Mouse (Mus musculus): ENCODE measurements around the gene Sorcs1. TPM values are rescaled to one million over a fixed set of nuclear protein-coding genes. Genes with fewer than 3 reads are reported as not detected.

Sorcs1 gene
- polyA plus RNA-seq, 1 experiment from 2014 or later, result 3.1 TPM

DNA sequence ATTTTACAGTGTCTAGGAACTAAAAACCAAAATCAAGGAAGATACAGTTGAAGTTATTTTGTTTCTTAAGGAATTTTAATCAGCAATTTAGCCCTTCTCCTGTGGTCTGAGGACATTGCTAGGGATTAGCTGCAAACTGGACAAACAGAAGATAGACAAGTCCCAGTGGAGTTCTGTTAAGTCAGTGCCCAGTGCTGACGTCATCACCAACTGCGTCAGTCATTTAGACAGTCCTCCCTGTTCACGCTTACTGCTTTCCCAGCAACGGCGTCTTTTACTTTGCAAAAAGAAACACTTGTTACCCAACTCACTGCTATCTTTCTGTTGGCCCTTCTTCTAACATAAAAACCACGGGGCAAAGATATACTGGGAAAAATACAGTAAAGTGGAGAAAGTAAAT, 40.3 kb downstream of the Sorcs1 start:
- Histone ChIP-seq H3K27ac (replicated peaks) (no peak overlapping the region), H3K9me3 (replicated peaks) (no peaks in the 10 kb centered on the region), H3K4me1 (peaks cover 28% of the 10 kb centered on the region), H3K4me3 (no peak overlapping the region), H3K27me3 (ENCODE audit: low read depth, poor library complexity, severe bottlenecking) (no peaks in the 10 kb centered on the region), H3K36me3 (no peaks in the 10 kb centered on the region)
- 80% methylated on average over 6 of the region's 6 CpGs for WGBS
- DNase-seq (ENCODE audit: low spot score), result no peak

DNA sequence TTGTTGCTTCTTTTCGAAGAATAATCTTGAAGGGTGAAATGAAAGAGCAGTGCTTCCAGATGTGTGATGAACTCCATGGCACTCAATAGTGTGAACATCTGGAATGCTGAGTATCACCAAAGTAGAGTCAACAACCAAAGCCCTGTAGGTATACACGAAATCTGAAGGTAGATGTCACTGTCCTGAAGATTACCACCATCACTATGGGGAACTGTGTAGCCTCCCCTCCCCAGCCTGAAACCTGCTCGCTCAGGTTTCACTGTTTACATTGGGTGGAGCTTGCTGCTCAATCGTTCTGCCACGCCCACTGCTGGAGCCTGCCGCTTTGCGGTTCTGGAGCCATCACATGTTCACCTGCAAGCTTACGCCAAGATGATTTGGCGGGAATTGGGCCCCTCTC, 64.4 kb downstream of the Sorcs1 start:
- H3K36me3 ChIP-seq, result no peaks in the 10 kb centered on the region
- no peak overlapping the region for H3K27ac ChIP-seq (replicated peaks)
- H3K27me3 ChIP-seq (ENCODE audit: low read depth, poor library complexity, severe bottlenecking), result no peaks in the 10 kb centered on the region
- H3K4me1 ChIP-seq, result peaks cover 10% of the 10 kb centered on the region
- H3K9me3 ChIP-seq (replicated peaks), result no peaks in the 10 kb centered on the region
- no peak for DNase-seq (ENCODE audit: low spot score)
- H3K4me3 ChIP-seq, result no peak overlapping the region
- 36% methylated on average over 9 of the region's 9 CpGs for WGBS

DNA sequence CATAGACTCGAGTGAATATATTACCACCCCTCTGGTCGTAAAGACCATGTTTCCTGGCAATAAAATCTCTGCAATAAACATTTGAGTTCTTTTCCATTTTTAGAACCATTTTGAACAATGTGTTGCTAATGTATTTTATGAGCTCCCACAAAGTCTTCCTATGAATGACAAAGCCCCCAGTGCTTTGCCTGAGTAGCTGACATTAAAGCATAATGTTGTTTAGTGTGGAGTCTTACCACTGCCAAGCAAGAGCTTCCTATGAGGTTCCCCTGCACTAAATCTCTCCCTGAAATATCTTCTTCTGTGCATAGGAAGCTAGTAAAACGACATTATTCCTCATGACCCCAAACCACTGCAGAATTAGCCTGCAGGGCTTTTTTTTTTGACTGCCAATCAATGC, 66.8 kb downstream of the Sorcs1 start:
- Histone ChIP-seq H3K4me1 (peaks cover 4% of the 10 kb centered on the region; the same call in 1 of the 2 replicates), H3K4me3 (no peak overlapping the region), H3K9me3 (replicated peaks) (no peaks in the 10 kb centered on the region), H3K36me3 (no peaks in the 10 kb centered on the region), H3K27me3 (ENCODE audit: low read depth, poor library complexity, severe bottlenecking) (no peaks in the 10 kb centered on the region), H3K27ac (replicated peaks) (no peak overlapping the region)
- 67% methylated on average over 3 of the region's 3 CpGs for WGBS
- DNase-seq (ENCODE audit: low spot score), result no peak

DNA sequence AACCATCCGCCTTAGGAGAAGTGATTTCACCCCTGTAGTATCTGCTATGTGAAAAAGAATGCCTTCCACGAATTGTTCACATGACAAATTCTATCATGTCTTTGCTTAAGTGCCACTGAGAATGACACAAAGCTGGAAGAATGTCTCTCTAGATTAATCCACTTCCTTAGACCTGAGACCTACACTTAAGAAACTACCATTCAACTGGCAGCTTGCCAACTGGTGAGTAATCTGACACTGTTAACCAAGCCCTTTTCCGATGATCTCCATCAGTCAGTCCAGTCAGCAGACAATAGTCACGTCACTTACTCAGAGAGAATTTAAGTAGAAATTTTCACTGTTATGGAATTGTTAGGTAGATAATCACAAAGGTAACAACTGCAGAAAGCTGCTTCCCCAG, 74.6 kb downstream of the Sorcs1 start:
- DNase-seq (ENCODE audit: low spot score), result no peak
- no peaks in the 10 kb centered on the region for H3K4me1 ChIP-seq
- H3K36me3 ChIP-seq, result no peaks in the 10 kb centered on the region
- no peaks in the 10 kb centered on the region for H3K9me3 ChIP-seq (replicated peaks)
- 86% methylated on average over 4 of the region's 4 CpGs for WGBS
- H3K4me3 ChIP-seq, result no peak overlapping the region
- H3K27me3 ChIP-seq (ENCODE audit: low read depth, poor library complexity, severe bottlenecking), result no peaks in the 10 kb centered on the region
- H3K27ac ChIP-seq (replicated peaks), result no peak overlapping the region

DNA sequence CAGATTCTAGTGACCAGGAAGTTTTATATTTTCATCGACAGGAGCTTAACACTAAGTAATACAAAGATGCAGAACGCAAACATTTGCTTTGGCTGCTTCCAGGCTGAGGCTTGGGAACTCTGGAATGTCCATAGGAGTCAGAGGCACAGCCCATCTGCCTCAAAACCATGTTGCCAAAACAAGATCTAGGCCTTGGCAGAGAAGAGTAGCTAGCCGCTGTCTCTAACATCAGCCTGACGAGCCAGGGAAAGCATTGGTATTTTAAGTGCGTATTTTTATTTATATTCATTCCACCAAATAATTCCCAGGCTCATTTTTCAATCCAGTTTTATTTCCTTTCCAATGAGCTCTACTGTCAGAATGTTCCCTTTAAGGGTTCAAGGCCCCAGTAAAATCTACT, 75.1 kb downstream of the Sorcs1 start:
- 90% methylated on average over 5 of the region's 5 CpGs for WGBS

DNA sequence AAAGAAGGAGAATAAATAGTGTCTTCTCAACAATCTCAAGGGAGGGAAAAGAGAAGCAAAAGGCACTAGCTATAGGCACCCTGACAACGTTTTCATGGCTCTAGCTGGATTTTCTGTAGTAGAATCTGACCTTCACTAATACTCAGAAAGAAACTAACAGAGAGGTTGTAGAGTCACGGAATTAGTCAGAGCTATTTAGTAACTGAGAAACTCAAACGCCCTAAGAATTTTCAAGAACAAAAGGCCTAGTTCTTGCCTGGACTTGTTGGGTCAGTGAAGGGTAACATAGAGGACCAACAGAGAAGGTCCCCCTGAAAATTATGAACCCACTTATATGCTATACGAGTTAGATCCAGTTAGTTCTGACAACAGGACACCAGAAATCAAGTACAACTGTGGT, 81.1 kb downstream of the Sorcs1 start:
- no peaks in the 10 kb centered on the region for H3K9me3 ChIP-seq (replicated peaks)
- H3K27ac ChIP-seq (replicated peaks), result no peak overlapping the region
- WGBS, result 81% methylated on average over 4 of the region's 4 CpGs
- H3K27me3 ChIP-seq (ENCODE audit: low read depth, poor library complexity, severe bottlenecking), result no peaks in the 10 kb centered on the region
- H3K4me1 ChIP-seq, result no peaks in the 10 kb centered on the region
- no peaks in the 10 kb centered on the region for H3K36me3 ChIP-seq
- no peak for DNase-seq (ENCODE audit: low spot score)
- H3K4me3 ChIP-seq, result no peak overlapping the region

More for the DNA sequence above, 75.1 kb downstream of the Sorcs1 start:
- H3K27me3 ChIP-seq (ENCODE audit: low read depth, poor library complexity, severe bottlenecking), result no peaks in the 10 kb centered on the region
- no peaks in the 10 kb centered on the region for H3K9me3 ChIP-seq (replicated peaks)
- no peak for DNase-seq (ENCODE audit: low spot score)
- no peaks in the 10 kb centered on the region for H3K4me1 ChIP-seq
- H3K27ac ChIP-seq (replicated peaks), result no peak overlapping the region
- H3K36me3 ChIP-seq, result no peaks in the 10 kb centered on the region
- no peak overlapping the region for H3K4me3 ChIP-seq

DNA sequence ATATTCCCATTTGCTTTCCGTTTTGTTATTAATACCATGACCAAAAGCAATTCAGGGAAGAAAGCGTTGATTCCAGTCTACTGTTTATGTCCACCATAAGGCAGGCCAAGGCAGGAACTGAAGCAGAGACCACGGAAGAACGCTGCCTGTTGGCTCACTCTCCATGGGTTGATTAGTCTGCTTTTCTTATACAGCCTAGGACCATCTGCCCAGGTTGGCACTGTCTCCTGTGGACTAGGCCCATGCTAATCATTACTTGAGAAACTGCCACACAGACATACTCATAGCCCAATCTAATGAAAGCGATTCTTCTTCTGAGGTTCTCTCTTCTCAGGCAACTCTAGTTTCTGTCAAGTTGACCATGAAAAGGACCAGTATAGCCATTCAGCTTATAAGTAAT, 92.3 kb downstream of the Sorcs1 start:
- 91% methylated on average over 5 of the region's 5 CpGs for WGBS
- no peak for DNase-seq (ENCODE audit: low spot score)
- Histone ChIP-seq H3K9me3 (replicated peaks) (no peaks in the 10 kb centered on the region), H3K27me3 (ENCODE audit: low read depth, poor library complexity, severe bottlenecking) (no peaks in the 10 kb centered on the region), H3K27ac (replicated peaks) (no peak overlapping the region), H3K4me3 (no peak overlapping the region), H3K36me3 (no peaks in the 10 kb centered on the region), H3K4me1 (peaks cover 9% of the 10 kb centered on the region; the same call in 1 of the 2 replicates)

DNA sequence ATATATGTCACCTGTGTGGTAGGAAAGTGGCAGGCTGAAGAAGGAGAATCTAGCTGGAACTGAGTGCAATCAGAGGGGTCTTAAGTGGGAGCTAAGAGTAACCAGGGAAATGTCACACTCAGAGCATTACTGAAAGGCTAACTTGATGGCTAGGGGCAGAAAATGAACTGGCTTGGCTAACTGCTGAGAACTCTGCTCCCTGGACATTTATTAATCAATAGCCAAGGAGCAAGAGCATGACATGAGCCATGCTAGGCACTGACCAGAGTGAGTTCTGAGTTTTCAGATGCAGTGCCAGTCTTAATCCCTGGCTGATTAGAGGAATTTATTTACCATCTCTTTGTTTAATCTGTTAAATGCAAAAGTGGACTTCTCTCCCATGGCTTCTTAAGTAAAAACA, 95.5 kb downstream of the Sorcs1 start:
- Histone ChIP-seq H3K27ac (replicated peaks) (no peak overlapping the region), H3K9me3 (replicated peaks) (no peaks in the 10 kb centered on the region), H3K27me3 (ENCODE audit: low read depth, poor library complexity, severe bottlenecking) (no peaks in the 10 kb centered on the region), H3K4me3 (no peak overlapping the region), H3K36me3 (no peaks in the 10 kb centered on the region), H3K4me1 (peaks cover 9% of the 10 kb centered on the region; the same call in 1 of the 2 replicates)
- no peak for DNase-seq (ENCODE audit: low spot score)

DNA sequence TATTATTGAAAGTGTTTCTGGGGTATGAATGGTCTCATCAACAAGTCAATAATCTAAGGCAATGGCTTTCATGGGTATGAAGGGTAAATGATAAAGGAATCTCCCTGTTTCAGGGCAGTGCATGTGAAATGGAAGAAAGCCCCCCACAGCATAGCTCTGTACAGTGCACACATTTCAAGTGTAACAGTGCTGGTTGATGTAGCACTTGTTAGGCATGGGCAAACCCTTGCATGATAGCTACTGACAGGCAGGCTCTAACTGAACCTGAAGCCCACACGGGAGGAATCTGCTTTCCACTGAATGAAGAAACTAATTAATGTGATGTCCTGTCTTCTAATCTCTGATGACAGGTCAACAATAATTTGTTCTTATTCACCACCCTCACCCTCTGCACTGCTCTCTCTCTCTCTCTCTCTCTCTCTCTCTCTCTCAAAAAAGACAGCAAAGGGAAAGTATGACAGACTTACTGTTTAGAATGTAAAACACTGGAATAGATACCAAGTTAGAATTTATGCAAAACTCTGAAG, 108.7 kb downstream of the Sorcs1 start:
- H3K4me1 ChIP-seq, result no peaks in the 10 kb centered on the region
- H3K27ac ChIP-seq (replicated peaks), result no peak overlapping the region
- no peaks in the 10 kb centered on the region for H3K27me3 ChIP-seq (ENCODE audit: low read depth, poor library complexity, severe bottlenecking)
- H3K9me3 ChIP-seq (replicated peaks), result no peaks in the 10 kb centered on the region
- no peak overlapping the region for H3K4me3 ChIP-seq
- no peak for DNase-seq (ENCODE audit: low spot score)
- WGBS, result 55% methylated on average over 1 of the region's 1 CpGs
- no peaks in the 10 kb centered on the region for H3K36me3 ChIP-seq

DNA sequence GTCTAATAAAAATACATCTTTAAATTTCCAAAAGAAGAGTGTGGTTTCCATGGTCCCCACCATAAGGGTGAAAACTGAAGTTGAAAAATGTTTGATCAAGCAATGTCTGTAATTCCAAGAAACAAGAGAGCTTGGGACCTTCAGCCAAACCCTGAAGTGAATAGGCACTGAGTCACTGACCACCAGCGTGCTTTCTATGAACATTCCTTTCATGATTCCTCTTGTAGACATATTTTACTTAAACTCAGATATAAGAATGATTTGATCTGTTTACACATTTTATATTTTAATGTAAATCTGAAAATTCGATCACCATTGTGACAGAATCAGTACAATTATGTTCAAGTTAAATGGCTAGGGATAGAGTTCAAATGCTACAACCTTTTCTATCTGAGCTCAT, 112.1 kb downstream of the Sorcs1 start:
- Histone ChIP-seq H3K4me1 (no peaks in the 10 kb centered on the region), H3K27ac (replicated peaks) (no peak overlapping the region), H3K27me3 (ENCODE audit: low read depth, poor library complexity, severe bottlenecking) (no peaks in the 10 kb centered on the region), H3K36me3 (no peaks in the 10 kb centered on the region), H3K4me3 (no peak overlapping the region), H3K9me3 (replicated peaks) (no peaks in the 10 kb centered on the region)
- no peak for DNase-seq (ENCODE audit: low spot score)
- WGBS, result 87% methylated on average over 2 of the region's 2 CpGs

DNA sequence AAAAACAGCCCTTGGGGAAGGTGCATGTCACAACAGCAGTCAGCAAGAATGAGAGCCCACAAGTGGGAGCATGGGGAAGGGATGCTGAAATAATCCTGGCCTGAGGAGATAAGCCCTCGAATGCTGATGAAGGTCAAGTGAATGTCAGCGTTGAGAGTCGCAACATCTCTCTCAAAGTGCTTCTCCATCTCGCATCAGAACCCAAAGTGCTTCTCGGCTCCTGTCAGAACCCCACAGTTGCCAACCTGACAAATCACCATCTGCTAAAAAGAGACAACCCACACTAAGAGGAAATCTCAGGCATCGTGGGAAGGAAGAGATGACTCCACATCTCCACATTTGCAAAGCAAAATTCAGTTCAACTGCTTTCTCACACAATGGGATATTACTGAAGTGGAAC, 119.7 kb downstream of the Sorcs1 start:
- WGBS, result 20% methylated on average over 6 of the region's 6 CpGs
- no peak for DNase-seq (ENCODE audit: low spot score)
- no peaks in the 10 kb centered on the region for H3K36me3 ChIP-seq
- H3K27ac ChIP-seq (replicated peaks), result 0 out of 2 replicates have a peak overlapping the region, but pooled peaks have one; percentile 13
- H3K4me3 ChIP-seq, result no peak overlapping the region
- no peaks in the 10 kb centered on the region for H3K9me3 ChIP-seq (replicated peaks)
- peaks cover 16% of the 10 kb centered on the region for H3K4me1 ChIP-seq
- H3K27me3 ChIP-seq (ENCODE audit: low read depth, poor library complexity, severe bottlenecking), result no peaks in the 10 kb centered on the region

DNA sequence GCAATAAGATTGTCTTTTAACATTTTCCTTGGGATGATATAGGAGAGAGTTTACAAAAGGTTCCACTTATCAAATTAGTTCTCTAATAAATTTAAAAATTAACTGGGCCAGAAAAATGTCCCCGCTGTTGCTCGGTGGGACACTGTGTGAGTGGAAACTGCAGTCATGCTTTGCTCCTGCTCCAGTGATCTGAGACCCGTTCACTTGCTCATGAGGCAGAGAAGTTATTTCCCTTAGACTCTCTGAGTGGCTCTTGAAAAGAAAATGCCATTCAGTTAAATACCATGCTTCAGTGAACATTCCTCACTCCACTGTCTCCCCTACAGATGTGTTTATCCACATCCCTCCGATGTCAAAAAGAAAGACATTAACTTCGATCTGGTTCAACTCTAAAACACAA, 144.4 kb downstream of the Sorcs1 start:
- Histone ChIP-seq H3K9me3 (replicated peaks) (no peaks in the 10 kb centered on the region), H3K4me1 (peaks cover 29% of the 10 kb centered on the region), H3K27me3 (ENCODE audit: low read depth, poor library complexity, severe bottlenecking) (no peaks in the 10 kb centered on the region), H3K27ac (replicated peaks) (no peak overlapping the region), H3K4me3 (no peak overlapping the region), H3K36me3 (no peaks in the 10 kb centered on the region)
- no peak for DNase-seq (ENCODE audit: low spot score)
- 40% methylated on average over 5 of the region's 5 CpGs for WGBS

DNA sequence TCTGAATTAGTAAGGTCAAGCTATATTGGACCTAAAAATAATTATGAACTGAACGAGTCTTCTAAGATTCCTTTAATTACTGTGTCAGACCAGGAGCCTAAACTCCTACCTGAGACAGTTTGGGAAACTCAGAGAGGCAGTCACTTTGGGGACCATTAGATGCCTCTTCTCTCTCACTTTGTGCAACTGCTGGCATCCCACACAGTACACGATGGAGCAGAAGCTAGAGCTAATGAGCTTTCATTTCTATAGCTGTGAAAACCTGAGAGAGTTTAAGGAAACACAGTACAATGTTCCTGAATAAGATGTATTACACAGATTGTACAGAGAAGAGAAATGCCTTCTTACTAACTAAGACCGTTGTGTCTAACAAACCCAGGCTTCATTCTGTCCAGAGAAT, 150.6 kb downstream of the Sorcs1 start:
- no peak for DNase-seq (ENCODE audit: low spot score)
- Histone ChIP-seq H3K9me3 (replicated peaks) (no peaks in the 10 kb centered on the region), H3K27ac (replicated peaks) (no peak overlapping the region), H3K4me3 (no peak overlapping the region), H3K27me3 (ENCODE audit: low read depth, poor library complexity, severe bottlenecking) (no peaks in the 10 kb centered on the region), H3K4me1 (peaks cover 15% of the 10 kb centered on the region), H3K36me3 (no peaks in the 10 kb centered on the region)
- 90% methylated on average over 3 of the region's 3 CpGs for WGBS

DNA sequence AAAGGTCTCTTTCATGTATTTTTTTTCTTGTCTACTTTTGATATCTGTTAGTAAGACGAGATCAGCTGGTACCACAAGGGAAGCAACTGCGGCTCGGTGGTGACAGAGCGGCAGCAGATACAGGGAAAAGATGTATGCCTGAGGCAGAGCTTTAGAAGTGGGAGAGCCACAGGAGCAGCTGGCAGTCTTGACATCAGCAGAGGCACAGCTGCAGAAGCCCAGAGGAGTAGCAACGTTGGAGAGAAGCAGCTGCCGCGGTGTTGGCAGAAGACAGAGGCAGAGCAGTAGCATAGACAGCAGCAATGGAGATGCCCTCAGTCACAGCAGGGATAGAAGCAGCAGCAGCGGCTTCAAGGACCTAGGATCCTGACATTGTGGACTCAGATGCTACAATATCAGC, 152.4 kb downstream of the Sorcs1 start:
- DNase-seq (ENCODE audit: low spot score), result no peak
- Histone ChIP-seq H3K27ac (replicated peaks) (no peak overlapping the region), H3K9me3 (replicated peaks) (no peaks in the 10 kb centered on the region), H3K27me3 (ENCODE audit: low read depth, poor library complexity, severe bottlenecking) (no peaks in the 10 kb centered on the region), H3K4me1 (peaks cover 2% of the 10 kb centered on the region), H3K4me3 (no peak overlapping the region), H3K36me3 (no peaks in the 10 kb centered on the region)
- 89% methylated on average over 8 of the region's 8 CpGs for WGBS
